9 mouse cellular contexts compared by ENCODE assay signal in the genomic region with DNA sequence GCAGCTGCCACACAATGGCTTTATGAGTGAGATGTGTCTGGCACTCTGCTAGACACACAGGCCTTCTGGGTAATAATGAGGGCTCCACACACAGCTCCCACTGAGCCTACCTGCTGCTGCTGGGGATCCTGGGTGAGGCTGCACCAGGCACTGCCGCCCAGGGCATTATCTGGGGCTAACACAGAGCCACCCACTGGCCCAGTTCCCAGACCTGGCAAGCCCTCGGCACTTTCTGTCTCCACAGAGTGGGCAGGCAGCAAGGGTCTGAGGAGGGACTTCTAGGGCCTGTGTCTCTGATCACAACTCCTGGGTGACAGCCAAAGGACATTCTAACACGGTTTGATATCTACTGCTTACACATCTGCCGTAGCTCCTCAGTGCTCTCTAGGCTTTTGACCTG. TPM values are rescaled to one million over a fixed set of nuclear protein-coding genes. Genes with fewer than 3 reads are reported as not detected.
DNase-seq lines count a peak whose midpoint lies in the region; ATAC-seq and TF ChIP-seq lines count a peak whose summit lies in the region.
"Had no signal": no experiment of that assay in that cellular context is flagged by ENCODE, and none has a peak within 500 bp of the region (broad histone marks: within the 10 kb centered on the region; RNA-seq: fewer than 3 reads in every experiment).

No protein-coding gene starts in this region.

- H3K4me3 ChIP-seq in neural tube, embryonic 12.5 days, result no peak overlapping the region
- no peak overlapping the region for H3K4me3 ChIP-seq in forebrain, embryonic 10.5 days
- no peak overlapping the region for H3K4me3 ChIP-seq in spleen, adult 2 months (ENCODE audit: extremely low read depth, insufficient read depth, insufficient read length)

- H3K27me3 ChIP-seq in neural tube, embryonic 12.5 days (replicated peaks), result no peaks in the 10 kb centered on the region; the same call in 1 of the 2 replicates
- H3K27me3 ChIP-seq in forebrain, embryonic 10.5 days (ENCODE audit: poor library complexity, severe bottlenecking), result peaks cover 23% of the 10 kb centered on the region
- no peaks in the 10 kb centered on the region for H3K27me3 ChIP-seq in spleen, adult 2 months (ENCODE audit: control insufficient read depth, insufficient read depth, low read length)

- no peak for TF ChIP-seq POLR2A in spleen, adult 2 months (IDR thresholded peaks at IDR 0.05; ENCODE audit: low read depth, low read length)

- H3K27ac ChIP-seq in neural tube, embryonic 12.5 days, result no peak overlapping the region
- H3K27ac ChIP-seq in forebrain, embryonic 10.5 days, result peak overlapping the region; percentile 78
- H3K27ac ChIP-seq in spleen, adult 2 months (ENCODE audit: insufficient read depth, low read length), result peak overlapping the region; percentile 1; the same call in 1 of the 2 replicates

- peaks cover 27% of the 10 kb centered on the region for H3K4me1 ChIP-seq in neural tube, embryonic 12.5 days
- H3K4me1 ChIP-seq in forebrain, embryonic 10.5 days, result peaks cover 43% of the 10 kb centered on the region
- peaks cover 6% of the 10 kb centered on the region; the same call in 1 of the 2 replicates for H3K4me1 ChIP-seq in spleen, adult 2 months (ENCODE audit: control insufficient read depth, insufficient read depth, insufficient read length)

- no peak overlapping the region for H3K9ac ChIP-seq in neural tube, embryonic 12.5 days

- peaks cover 21% of the 10 kb centered on the region for H3K36me3 ChIP-seq in neural tube, embryonic 12.5 days
- peaks cover 4% of the 10 kb centered on the region; the same call in 1 of the 2 replicates for H3K36me3 ChIP-seq in forebrain, embryonic 10.5 days (replicated peaks)
- H3K36me3 ChIP-seq in spleen, adult 2 months (ENCODE audit: control insufficient read depth, insufficient read depth, low read length), result peaks cover 39% of the 10 kb centered on the region

- peak; percentile 21; the same call in 1 of the 2 replicates for ATAC-seq in neural tube, embryonic 12.5 days (ENCODE audit: low FRiP score, low read depth)

- peak overlapping the region; percentile 43; the same call in 1 of the 2 replicates for H3K4me2 ChIP-seq in neural tube, embryonic 12.5 days (replicated peaks)

- TF ChIP-seq CTCF in spleen, adult 2 months (IDR thresholded peaks at IDR 0.05; ENCODE audit: extremely low read depth, insufficient read depth, insufficient read length, insufficient replicate concordance), result no peak

- DNase-seq in neural tube, embryonic 10.5 days (ENCODE audit: extremely low spot score, low spot score), result no peak
- DNase-seq in forebrain, embryonic 10.5 days (ENCODE audit: extremely low spot score, low spot score), result no peak
- DNase-seq in layer of hippocampus, adult 8-10 months (ENCODE audit: low spot score in 2 of 2), result peak; percentile 67 to 68
- DNase-seq in spleen, adult 2 months (ENCODE audit: low read depth in 1 of 2, low spot score in 2 of 2), result no peak
- no peak for DNase-seq in natural killer cell, adult 2 months (ENCODE audit: low spot score in 2 of 2)
- no peak for DNase-seq in lung, postnatal 4 days
- no peak for DNase-seq in kidney, postnatal 10 days
- DNase-seq: gastrocnemius, postnatal 36 days had no signal

- WGBS in neural tube, embryonic 12.5 days, result 59% methylated on average over 4 of the region's 4 CpGs
- 72% methylated on average over 4 of the region's 4 CpGs for WGBS in forebrain, embryonic 10.5 days
- 81% methylated on average over 4 of the region's 4 CpGs for WGBS in spleen, adult 2 months

- no peaks in the 10 kb centered on the region for H3K9me3 ChIP-seq in neural tube, embryonic 12.5 days
- H3K9me3 ChIP-seq in forebrain, embryonic 10.5 days, result no peaks in the 10 kb centered on the region

RNA-seq across cellular contexts. Expression of a gene that starts 6.3 kb away (rescaled TPM):
- 34.4 and 38.4 TPM in 2 replicates for polyA plus RNA-seq in neural tube, embryonic 12.5 days (2016; fragmentation: Nextera tagmentation; extraction: Ambion mirVana)
- polyA plus RNA-seq in forebrain, embryonic 10.5 days (2016; fragmentation: Nextera tagmentation; extraction: Ambion mirVana), result 12.6 and 13.2 TPM in 2 replicates
- total RNA-seq in layer of hippocampus, adult 8-10 months (2022), result 100 to 1,000 TPM in 3 of 4 experiments, 10 to 100 TPM in 1; 92.1 to 120 (median 112) TPM
- polyA plus RNA-seq in spleen, adult 2 months (2012; rRNA removed), result 247 and 301 TPM in 2 replicates

RNA-seq across cellular contexts. Expression of a gene that starts 17.6 kb away (rescaled TPM):
- polyA plus RNA-seq in neural tube, embryonic 12.5 days (2016; fragmentation: Nextera tagmentation; extraction: Ambion mirVana), result 0.54 and 0.67 TPM in 2 replicates
- polyA plus RNA-seq in forebrain, embryonic 10.5 days (2016; fragmentation: Nextera tagmentation; extraction: Ambion mirVana), result 0.41 and 0.69 TPM in 2 replicates
- total RNA-seq in layer of hippocampus, adult 8-10 months (2022), result under 1 TPM; 0.47 to 0.93 (median 0.56) TPM
- 5.2 and 5.6 TPM in 2 replicates for polyA plus RNA-seq in spleen, adult 2 months (2012; rRNA removed)

RNA-seq across cellular contexts. Expression of a gene that starts 30.2 kb away (rescaled TPM):
- 1.2 TPM in 1 of 2 replicates, not detected in the other for polyA plus RNA-seq in neural tube, embryonic 12.5 days (2016; fragmentation: Nextera tagmentation; extraction: Ambion mirVana)
- polyA plus RNA-seq in forebrain, embryonic 10.5 days (2016; fragmentation: Nextera tagmentation; extraction: Ambion mirVana), result 0.26 TPM in 1 of 2 replicates, not detected in the other
- 1 to 10 TPM; 2.1 to 6.9 (median 2.6) TPM for total RNA-seq in layer of hippocampus, adult 8-10 months (2022)
- polyA plus RNA-seq in spleen, adult 2 months (2012; rRNA removed), result 52.4 and 70.9 TPM in 2 replicates

RNA-seq across cellular contexts. Expression of a gene that starts 43.1 kb away (rescaled TPM):
- polyA plus RNA-seq in neural tube, embryonic 12.5 days (2016; fragmentation: Nextera tagmentation; extraction: Ambion mirVana), result 3.8 and 4.2 TPM in 2 replicates
- 2.5 and 3.0 TPM in 2 replicates for polyA plus RNA-seq in forebrain, embryonic 10.5 days (2016; fragmentation: Nextera tagmentation; extraction: Ambion mirVana)
- total RNA-seq in layer of hippocampus, adult 8-10 months (2022), result 10 to 100 TPM in 1 of 4 experiments, 1 to 10 TPM in 3; 4.6 to 10.5 (median 7.9) TPM
- polyA plus RNA-seq in spleen, adult 2 months (2012; rRNA removed), result 62.6 and 81.5 TPM in 2 replicates

RNA-seq across cellular contexts. Expression of a gene that starts 47.7 kb away (rescaled TPM):
- polyA plus RNA-seq in neural tube, embryonic 12.5 days (2016; fragmentation: Nextera tagmentation; extraction: Ambion mirVana), result 16.3 and 16.7 TPM in 2 replicates
- 2.9 and 3.3 TPM in 2 replicates for polyA plus RNA-seq in forebrain, embryonic 10.5 days (2016; fragmentation: Nextera tagmentation; extraction: Ambion mirVana)
- 100 to 1,000 TPM; 219 to 265 (median 239) TPM for total RNA-seq in layer of hippocampus, adult 8-10 months (2022)
- polyA plus RNA-seq in spleen, adult 2 months (2012; rRNA removed), result 0.47 and 0.54 TPM in 2 replicates
- total RNA-seq: gastrocnemius, postnatal 36 days had no signal

Comparison
In these comparisons a context has a peak if more than half of its experiments do, and no peak if none do; other contexts are left out.
1. DNase-seq: peak in layer of hippocampus, adult 8-10 months (2 of 2); none in neural tube, embryonic 10.5 days (single experiment), forebrain, embryonic 10.5 days (single experiment), spleen, adult 2 months (0 of 2), natural killer cell, adult 2 months (0 of 2), lung, postnatal 4 days (0 of 2) and kidney, postnatal 10 days (single experiment).
2. RNA of a gene that starts 30.2 kb away (polyA plus RNA-seq): 52.4 to 70.9 TPM in spleen, adult 2 months; 1.2 TPM in neural tube, embryonic 12.5 days and 0.26 TPM in forebrain, embryonic 10.5 days; every median in the first group is over 10 times any median in the second.